8 mouse cellular contexts compared by ENCODE assay signal in genomic region chr9:120582619-120583308, GRCm38 (mm10). TPM values are rescaled to one million over a fixed set of nuclear protein-coding genes. Genes with fewer than 3 reads are reported as not detected.
A peak's percentile ranks its signal among the peaks of the same experiment; 100 is the strongest.
DNase-seq lines count a peak whose midpoint lies in the region; ATAC-seq lines count a peak whose summit lies in the region.

No protein-coding gene starts in this region.

- H3K4me1 ChIP-seq in hindbrain, embryonic 13.5 days (replicated peaks), result peaks cover 18% of the 10 kb centered on the region

- peak overlapping the region; percentile 55 for H3K4me2 ChIP-seq in hindbrain, embryonic 13.5 days

- H3K27ac ChIP-seq in hindbrain, embryonic 13.5 days, result peak overlapping the region; percentile 15; the same call in 1 of the 2 replicates

- peak; percentile 93 for DNase-seq in NIH3T3 (ENCODE audit: low read depth)
- DNase-seq in cerebellum, postnatal 14 days, result peak; percentile 88 to 91
- DNase-seq in frontal cortex, postnatal 14 days (ENCODE audit: low spot score in 2 of 2), result peak; percentile 78 to 80
- DNase-seq in layer of hippocampus, postnatal 25 days (ENCODE audit: extremely low spot score in 1 of 2, low spot score in 1 of 2), result peak; percentile 66 to 85
- peak; percentile 92 for DNase-seq in lung, postnatal 14 days
- peak; percentile 79 for DNase-seq in ovary, postnatal 36 days (ENCODE audit: low spot score)
- peak; percentile 94 for DNase-seq in thymus, postnatal 14 days

- peak; percentile 86 for ATAC-seq in hindbrain, embryonic 13.5 days (ENCODE audit: low FRiP score)

- H3K36me3 ChIP-seq in hindbrain, embryonic 13.5 days, result no peaks in the 10 kb centered on the region

- 17% methylated on average over 28 of the region's 28 CpGs for WGBS in hindbrain, embryonic 13.5 days

- H3K9me3 ChIP-seq in hindbrain, embryonic 13.5 days, result no peaks in the 10 kb centered on the region

- peak overlapping the region; percentile 67 for H3K9ac ChIP-seq in hindbrain, embryonic 13.5 days

- H3K4me3 ChIP-seq in hindbrain, embryonic 13.5 days, result peak overlapping the region; percentile 27

- H3K27me3 ChIP-seq in hindbrain, embryonic 13.5 days, result 0 out of 2 replicates have a peak, but pooled peaks cover 4% of the 10 kb centered on the region

RNA-seq across cellular contexts. Expression of gene Rpl14, which starts 11.5 kb away (rescaled TPM):
- 481 and 484 TPM in 2 replicates for polyA plus RNA-seq in hindbrain, embryonic 13.5 days (2015; fragmentation: Nextera tagmentation; extraction: Ambion mirVana)
- total RNA-seq in layer of hippocampus, postnatal 25 days (2021), result 100 to 1,000 TPM; 275 to 303 TPM

RNA-seq across cellular contexts. Expression of gene Entpd3, which starts 43.1 kb away (rescaled TPM):
- polyA plus RNA-seq in hindbrain, embryonic 13.5 days (2015; fragmentation: Nextera tagmentation; extraction: Ambion mirVana), result 1.2 and 1.6 TPM in 2 replicates
- 1 to 10 TPM; 6.1 to 6.6 TPM for total RNA-seq in layer of hippocampus, postnatal 25 days (2021)

Comparison
In these comparisons a context has a peak if more than half of its experiments do, and no peak if none do; other contexts are left out.
1. Peak in every context shown above with its lines: DNase-seq, ATAC-seq, H3K4me3 ChIP-seq and H3K27ac ChIP-seq.